Mouse (Mus musculus): ENCODE data around the gene Setdb1. TPM values are rescaled to one million over a fixed set of nuclear protein-coding genes. Genes with fewer than 3 reads are reported as not detected.
A peak's percentile ranks its signal among the peaks of the same experiment; 100 is the strongest.

Gene Setdb1
- polyA plus RNA-seq, 1 experiment from 2014 or later, result 66.2 TPM

GRCm38 (mm10) chr3:95315844-95316550, 41.0 kb downstream of the Setdb1 start:
- ATAC-seq (ENCODE audit: low FRiP score), result no peak
- H3K27ac ChIP-seq, result peak overlapping the region; percentile 96
- peaks cover 13% of the 10 kb centered on the region for H3K36me3 ChIP-seq (replicated peaks)
- H3K9me3 ChIP-seq, result no peaks in the 10 kb centered on the region
- H3K27me3 ChIP-seq, result no peaks in the 10 kb centered on the region
- peak overlapping the region; percentile 96 for H3K9ac ChIP-seq
- 15% methylated on average over 9 of the region's 9 CpGs for WGBS
- H3K4me1 ChIP-seq, result peaks cover 42% of the 10 kb centered on the region
- peak overlapping the region; percentile 91 for H3K4me3 ChIP-seq (replicated peaks)
- peak overlapping the region; percentile 76 for H3K4me2 ChIP-seq

GRCm38 (mm10) chr3:95315094-95315843, 41.7 kb downstream of the Setdb1 start:
- peak overlapping the region; percentile 96 for H3K27ac ChIP-seq
- under 1% methylated on average over 66 of the region's 71 CpGs for WGBS
- H3K9ac ChIP-seq, result peak overlapping the region; percentile 96
- peaks cover 41% of the 10 kb centered on the region for H3K4me1 ChIP-seq
- H3K4me2 ChIP-seq, result peak overlapping the region; percentile 76
- H3K4me3 ChIP-seq (replicated peaks), result peak overlapping the region; percentile 91
- peaks cover 6% of the 10 kb centered on the region for H3K36me3 ChIP-seq (replicated peaks)
- ATAC-seq (ENCODE audit: low FRiP score), result peak; percentile 94
- H3K27me3 ChIP-seq, result no peaks in the 10 kb centered on the region
- H3K9me3 ChIP-seq, result no peaks in the 10 kb centered on the region

GRCm38 (mm10) chr3:95314486-95315093, 42.4 kb downstream of the Setdb1 start, which contains the start of gene Cers2:
TSS of gene Cers2 (plus strand) at chr3:95314791.
- H3K36me3 ChIP-seq (replicated peaks), result no peaks in the 10 kb centered on the region
- H3K4me1 ChIP-seq, result peaks cover 36% of the 10 kb centered on the region
- no peaks in the 10 kb centered on the region for H3K27me3 ChIP-seq
- 3% methylated on average over 25 of the region's 27 CpGs for WGBS
- peak within 1 kb of the TSS; percentile 76 for H3K4me2 ChIP-seq
- ATAC-seq (ENCODE audit: low FRiP score), result no peak
- no peaks in the 10 kb centered on the region for H3K9me3 ChIP-seq
- peak within 1 kb of the TSS; percentile 91 for H3K4me3 ChIP-seq (replicated peaks)
- H3K27ac ChIP-seq, result peak within 1 kb of the TSS; percentile 96
- H3K9ac ChIP-seq, result peak within 1 kb of the TSS; percentile 96

DNA sequence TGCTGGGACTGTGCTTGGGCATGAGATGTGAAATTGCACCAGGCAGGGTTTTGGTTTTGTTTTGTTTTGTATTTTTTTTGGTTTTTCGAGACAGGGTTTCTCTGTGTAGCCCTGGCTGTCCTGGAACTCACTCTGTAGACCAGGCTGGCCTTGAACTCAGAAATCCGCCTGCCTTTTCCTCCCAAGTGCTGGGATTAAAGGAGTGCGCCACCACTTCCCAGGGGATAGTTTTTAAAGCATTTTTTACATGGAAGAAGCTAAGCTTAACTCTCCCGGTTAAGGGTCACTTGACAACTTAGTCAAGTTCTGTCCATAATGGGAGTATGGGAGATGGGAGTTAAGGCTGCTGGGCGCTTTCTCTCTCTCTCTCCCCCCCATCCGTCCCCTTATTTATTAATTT, 42.9 kb downstream of the Setdb1 start:
- 57% methylated on average over 6 of the region's 6 CpGs for WGBS
- no peak for ATAC-seq (ENCODE audit: low FRiP score)
- no peaks in the 10 kb centered on the region for H3K36me3 ChIP-seq (replicated peaks)

DNA sequence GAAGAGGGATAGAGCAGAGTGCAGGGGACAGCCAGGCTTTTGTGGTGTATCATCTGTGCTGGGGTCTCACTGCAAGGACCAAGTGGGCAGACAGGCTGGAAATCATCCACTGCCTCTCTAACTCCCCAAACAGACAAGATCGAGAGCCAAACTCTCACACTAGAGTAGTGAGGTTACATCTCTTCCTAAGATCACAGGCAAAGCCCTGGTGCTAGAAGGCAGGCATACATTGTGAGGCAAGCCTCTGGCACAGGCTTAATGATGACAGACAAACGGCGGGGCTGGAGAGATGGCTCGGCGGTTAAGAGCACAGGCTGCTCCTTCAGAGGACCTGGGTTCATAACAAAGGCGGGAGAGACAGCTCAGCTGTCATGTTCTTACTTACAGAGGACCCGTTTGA, 43.5 kb downstream of the Setdb1 start:
- Histone ChIP-seq H3K27me3 (no peaks in the 10 kb centered on the region), H3K4me3 (replicated peaks) (no peak overlapping the region), H3K9ac (no peak overlapping the region), H3K36me3 (replicated peaks) (no peaks in the 10 kb centered on the region), H3K9me3 (no peaks in the 10 kb centered on the region), H3K4me1 (peaks cover 27% of the 10 kb centered on the region), H3K4me2 (no peak overlapping the region), H3K27ac (no peak overlapping the region)
- 36% methylated on average over 7 of the region's 7 CpGs for WGBS
- no peak for ATAC-seq (ENCODE audit: low FRiP score)

More for the DNA sequence above, 42.9 kb downstream of the Setdb1 start:
- no peaks in the 10 kb centered on the region for H3K9me3 ChIP-seq
- peaks cover 33% of the 10 kb centered on the region for H3K4me1 ChIP-seq
- peak overlapping the region; percentile 91; the same call in 1 of the 2 replicates for H3K4me3 ChIP-seq (replicated peaks)
- 0 out of 2 replicates have a peak overlapping the region, but pooled peaks have one; percentile 96 for H3K9ac ChIP-seq
- peak overlapping the region; percentile 76; the same call in 1 of the 2 replicates for H3K4me2 ChIP-seq
- no peak overlapping the region for H3K27ac ChIP-seq
- no peaks in the 10 kb centered on the region for H3K27me3 ChIP-seq

DNA sequence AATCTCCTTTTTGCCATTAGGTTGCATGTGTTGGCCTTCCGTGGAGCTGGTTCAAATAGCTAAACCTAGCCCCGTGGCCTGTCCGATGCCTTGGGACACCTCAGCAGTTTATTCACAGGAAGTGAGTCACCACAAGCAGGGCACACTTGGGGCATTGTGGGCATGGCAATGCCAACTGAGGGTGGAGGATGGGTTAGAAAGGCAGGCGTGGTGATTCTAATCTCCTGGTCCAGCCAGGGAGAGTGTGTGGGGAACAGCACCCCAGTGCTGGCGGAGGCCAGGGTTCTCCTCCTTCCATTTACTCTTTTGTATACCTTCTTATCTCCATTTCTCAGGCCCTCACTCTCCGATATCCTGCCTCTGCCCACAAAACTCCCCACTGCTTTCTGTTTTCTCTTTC, 44.4 kb downstream of the Setdb1 start:
- ATAC-seq (ENCODE audit: low FRiP score), result no peak

GRCm38 (mm10) chr3:95310968-95311882, 45.8 kb downstream of the Setdb1 start:
- H3K27me3 ChIP-seq, result no peaks in the 10 kb centered on the region
- peaks cover 12% of the 10 kb centered on the region for H3K4me1 ChIP-seq
- H3K4me2 ChIP-seq, result no peak overlapping the region
- no peaks in the 10 kb centered on the region for H3K9me3 ChIP-seq
- no peak overlapping the region for H3K27ac ChIP-seq
- H3K4me3 ChIP-seq (replicated peaks), result no peak overlapping the region
- no peak for ATAC-seq (ENCODE audit: low FRiP score)
- 67% methylated on average over 9 of the region's 9 CpGs for WGBS
- H3K9ac ChIP-seq, result no peak overlapping the region
- H3K36me3 ChIP-seq (replicated peaks), result no peaks in the 10 kb centered on the region

More for the DNA sequence above, 44.4 kb downstream of the Setdb1 start:
- no peak overlapping the region for H3K9ac ChIP-seq
- H3K9me3 ChIP-seq, result no peaks in the 10 kb centered on the region
- H3K27me3 ChIP-seq, result no peaks in the 10 kb centered on the region
- H3K4me2 ChIP-seq, result no peak overlapping the region
- WGBS, result 88% methylated on average over 6 of the region's 6 CpGs
- H3K27ac ChIP-seq, result no peak overlapping the region
- H3K36me3 ChIP-seq (replicated peaks), result no peaks in the 10 kb centered on the region
- H3K4me1 ChIP-seq, result peaks cover 22% of the 10 kb centered on the region
- no peak overlapping the region for H3K4me3 ChIP-seq (replicated peaks)

- peaks cover 6% of the 10 kb centered on the region; the same call in 1 of the 2 replicates for H3K4me1 ChIP-seq
- no peaks in the 10 kb centered on the region for H3K27me3 ChIP-seq
- no peak overlapping the region for H3K9ac ChIP-seq
- no peaks in the 10 kb centered on the region for H3K9me3 ChIP-seq
- H3K4me2 ChIP-seq, result no peak overlapping the region
- no peak overlapping the region for H3K4me3 ChIP-seq (replicated peaks)
- H3K36me3 ChIP-seq (replicated peaks), result no peaks in the 10 kb centered on the region
- ATAC-seq (ENCODE audit: low FRiP score), result no peak
- no peak overlapping the region for H3K27ac ChIP-seq
- 71% methylated on average over 3 of the region's 3 CpGs for WGBS
Measured at GRCm38 (mm10) chr3:95310496-95310895, 46.5 kb downstream of the Setdb1 start.

- H3K4me3 ChIP-seq (replicated peaks), result no peak within 1 kb of the TSS
- no peaks in the 10 kb centered on the region for H3K9me3 ChIP-seq
- 65% methylated on average over 7 of the region's 7 CpGs for WGBS
- no peak within 1 kb of the TSS for H3K9ac ChIP-seq
- no peaks in the 10 kb centered on the region for H3K36me3 ChIP-seq (replicated peaks)
- H3K27ac ChIP-seq, result no peak within 1 kb of the TSS
- H3K4me1 ChIP-seq, result no peaks in the 10 kb centered on the region
- H3K27me3 ChIP-seq, result no peaks in the 10 kb centered on the region
- ATAC-seq (ENCODE audit: low FRiP score), result no peak
- H3K4me2 ChIP-seq, result no peak within 1 kb of the TSS
Measured at GRCm38 (mm10) chr3:95307100-95307499, 49.9 kb downstream of the Setdb1 start, which contains the start of gene Anxa9. TSS of gene Anxa9 (minus strand) at chr3:95307176.

GRCm38 (mm10) chr3:95306244-95306643, 50.8 kb downstream of the Setdb1 start:
- WGBS, result 92% methylated on average over 4 of the region's 4 CpGs
- no peaks in the 10 kb centered on the region for H3K27me3 ChIP-seq
- no peak overlapping the region for H3K27ac ChIP-seq
- H3K9ac ChIP-seq, result no peak overlapping the region
- no peak overlapping the region for H3K4me3 ChIP-seq (replicated peaks)
- H3K4me1 ChIP-seq, result no peaks in the 10 kb centered on the region
- H3K4me2 ChIP-seq, result no peak overlapping the region
- no peaks in the 10 kb centered on the region for H3K9me3 ChIP-seq
- H3K36me3 ChIP-seq (replicated peaks), result no peaks in the 10 kb centered on the region
- no peak for ATAC-seq (ENCODE audit: low FRiP score)

DNA sequence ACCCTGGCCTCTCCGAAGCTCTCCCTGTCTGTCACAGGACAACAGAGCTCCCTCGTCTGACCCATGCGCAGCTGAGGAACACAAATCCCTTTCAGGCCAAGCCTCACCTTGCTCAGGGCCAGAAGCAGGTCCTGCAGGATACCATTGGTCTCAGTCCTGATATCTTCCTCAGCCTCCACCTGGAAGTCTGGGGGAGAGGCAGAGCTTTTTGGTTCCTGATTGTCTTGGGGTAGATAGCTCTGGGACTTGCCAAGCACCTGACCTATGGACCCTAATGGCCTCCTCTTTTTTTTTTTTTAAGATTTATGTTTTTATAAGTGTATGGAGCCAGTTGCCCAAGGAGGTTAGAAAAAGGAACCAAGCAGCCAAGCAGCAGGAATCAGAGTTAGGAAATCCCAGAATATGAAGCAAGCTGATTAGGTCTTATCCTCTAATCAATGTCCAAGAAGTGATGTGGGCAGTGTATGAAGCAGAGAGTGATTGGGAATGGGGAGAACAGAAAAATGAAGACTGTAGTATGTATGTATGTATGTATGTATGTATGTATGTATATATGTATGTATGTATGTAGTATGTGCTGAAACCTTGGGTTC, 55.7 kb downstream of the Setdb1 start:
- no peak overlapping the region for H3K9ac ChIP-seq
- H3K4me2 ChIP-seq, result no peak overlapping the region
- peaks cover 15% of the 10 kb centered on the region for H3K36me3 ChIP-seq (replicated peaks)
- no peaks in the 10 kb centered on the region for H3K9me3 ChIP-seq
- H3K27ac ChIP-seq, result no peak overlapping the region
- no peak overlapping the region for H3K4me3 ChIP-seq (replicated peaks)
- ATAC-seq (ENCODE audit: low FRiP score), result no peak
- H3K4me1 ChIP-seq, result no peaks in the 10 kb centered on the region
- 76% methylated on average over 3 of the region's 3 CpGs for WGBS
- H3K27me3 ChIP-seq, result no peaks in the 10 kb centered on the region

Measured in forebrain, embryonic 12.5 days (tissue).